9 mouse cellular contexts compared by ENCODE assay signal in genomic region chr12:55600503-55600994, GRCm38 (mm10). TPM values are rescaled to one million over a fixed set of nuclear protein-coding genes. Genes with fewer than 3 reads are reported as not detected.
DNase-seq lines count a peak whose midpoint lies in the region; ATAC-seq and TF ChIP-seq lines count a peak whose summit lies in the region.
"Had no signal": no experiment of that assay in that cellular context is flagged by ENCODE, and none has a peak within 500 bp of the region (broad histone marks: within the 10 kb centered on the region; RNA-seq: fewer than 3 reads in every experiment).

No protein-coding gene starts in this region.

- no peak for TF ChIP-seq CTCF in kidney, adult 2 months (conservative IDR thresholded peaks at IDR 0.05; ENCODE audit: insufficient read depth, insufficient read length, low read depth, low read length)
- TF ChIP-seq CTCF in thymus, adult 2 months (IDR thresholded peaks at IDR 0.05; ENCODE audit: borderline replicate concordance, control insufficient read depth, extremely low read depth, insufficient read depth, low read length, poor library complexity) = no peak

- ATAC-seq in kidney, embryonic 14.5 days (ENCODE audit: low FRiP score, low TSS enrichment) = no peak
- ATAC-seq in hindbrain, embryonic 15.5 days (ENCODE audit: low FRiP score, low read depth) = 0 out of 2 replicates have a peak, but pooled peaks have one; percentile 2
- ATAC-seq in midbrain, embryonic 13.5 days = 0 out of 2 replicates have a peak, but pooled peaks have one; percentile 5
- ATAC-seq: Patski had no signal

- H3K27me3 ChIP-seq in kidney, embryonic 14.5 days (ENCODE audit: control insufficient read depth, insufficient read depth, low read length) = peaks cover 40% of the 10 kb centered on the region
- H3K27me3 ChIP-seq in kidney, adult 2 months (replicated peaks; ENCODE audit: control insufficient read depth, insufficient read depth, low read length) = peaks cover 2% of the 10 kb centered on the region; the same call in 1 of the 2 replicates
- H3K27me3 ChIP-seq in embryonic facial prominence, embryonic 10.5 days (replicated peaks; ENCODE audit: low read depth, poor library complexity, severe bottlenecking) = peaks cover 78% of the 10 kb centered on the region
- peaks cover 63% of the 10 kb centered on the region for H3K27me3 ChIP-seq in hindbrain, embryonic 15.5 days
- peaks cover 67% of the 10 kb centered on the region for H3K27me3 ChIP-seq in midbrain, embryonic 13.5 days
- peaks cover 7% of the 10 kb centered on the region; the same call in 1 of the 2 replicates for H3K27me3 ChIP-seq in thymus, adult 2 months (ENCODE audit: control insufficient read depth, insufficient read depth, low read length)
- H3K27me3 ChIP-seq: Patski had no signal

- peak overlapping the region; percentile 41 for H3K4me3 ChIP-seq in kidney, embryonic 14.5 days (ENCODE audit: low read length)
- H3K4me3 ChIP-seq in kidney, adult 2 months (ENCODE audit: insufficient read depth, low read depth, low read length) = no peak overlapping the region
- H3K4me3 ChIP-seq in embryonic facial prominence, embryonic 10.5 days = peak overlapping the region; percentile 62
- H3K4me3 ChIP-seq in hindbrain, embryonic 15.5 days = peak overlapping the region; percentile 53
- peak overlapping the region; percentile 55 for H3K4me3 ChIP-seq in midbrain, embryonic 13.5 days (replicated peaks)
- H3K4me3 ChIP-seq in thymus, adult 2 months (ENCODE audit: control insufficient read depth, insufficient read depth, low read length) = no peak overlapping the region

- H3K27ac ChIP-seq in kidney, embryonic 14.5 days (ENCODE audit: low read depth, low read length) = no peak overlapping the region
- H3K27ac ChIP-seq in kidney, adult 2 months (ENCODE audit: insufficient read depth, low read depth, low read length) = no peak overlapping the region
- H3K27ac ChIP-seq in embryonic facial prominence, embryonic 10.5 days (replicated peaks) = no peak overlapping the region
- H3K27ac ChIP-seq in hindbrain, embryonic 15.5 days (replicated peaks) = no peak overlapping the region
- H3K27ac ChIP-seq in midbrain, embryonic 13.5 days = no peak overlapping the region
- no peak overlapping the region for H3K27ac ChIP-seq in thymus, adult 2 months (ENCODE audit: control insufficient read depth, insufficient read depth, low read length)

- 2% methylated on average over 42 of the region's 42 CpGs for WGBS in kidney, embryonic 14.5 days
- WGBS in kidney, adult 2 months = 8% methylated on average over 42 of the region's 42 CpGs
- WGBS in embryonic facial prominence, embryonic 10.5 days = 1% methylated on average over 42 of the region's 42 CpGs
- WGBS in hindbrain, embryonic 15.5 days = 5% methylated on average over 34 of the region's 42 CpGs
- 3% methylated on average over 42 of the region's 42 CpGs for WGBS in midbrain, embryonic 13.5 days
- 16% methylated on average over 42 of the region's 42 CpGs for WGBS in thymus, adult 2 months

- no peak overlapping the region for H3K9ac ChIP-seq in kidney, embryonic 14.5 days (ENCODE audit: low read depth, low read length)
- peak overlapping the region; percentile 19; the same call in 1 of the 2 replicates for H3K9ac ChIP-seq in hindbrain, embryonic 15.5 days
- peak overlapping the region; percentile 59; the same call in 1 of the 2 replicates for H3K9ac ChIP-seq in midbrain, embryonic 13.5 days (replicated peaks)

- no peaks in the 10 kb centered on the region for H3K9me3 ChIP-seq in kidney, embryonic 14.5 days (ENCODE audit: control insufficient read depth, low read length)
- H3K9me3 ChIP-seq in embryonic facial prominence, embryonic 10.5 days = no peaks in the 10 kb centered on the region
- H3K9me3 ChIP-seq in hindbrain, embryonic 15.5 days = no peaks in the 10 kb centered on the region
- no peaks in the 10 kb centered on the region for H3K9me3 ChIP-seq in midbrain, embryonic 13.5 days

- H3K4me1 ChIP-seq in kidney, embryonic 14.5 days (ENCODE audit: control insufficient read depth, insufficient read depth, low read length) = peaks cover 16% of the 10 kb centered on the region; the same call in 1 of the 2 replicates
- H3K4me1 ChIP-seq in kidney, adult 2 months (ENCODE audit: control insufficient read depth, insufficient read depth, low read length) = no peaks in the 10 kb centered on the region
- H3K4me1 ChIP-seq in embryonic facial prominence, embryonic 10.5 days = peaks cover 29% of the 10 kb centered on the region
- H3K4me1 ChIP-seq in hindbrain, embryonic 15.5 days (replicated peaks) = peaks cover 24% of the 10 kb centered on the region
- peaks cover 26% of the 10 kb centered on the region for H3K4me1 ChIP-seq in midbrain, embryonic 13.5 days (replicated peaks)
- H3K4me1 ChIP-seq in thymus, adult 2 months (replicated peaks; ENCODE audit: control insufficient read depth, insufficient read depth, low read length) = peaks cover 8% of the 10 kb centered on the region; the same call in 1 of the 2 replicates

- TF ChIP-seq POLR2A in kidney, adult 2 months (IDR thresholded peaks at IDR 0.05; ENCODE audit: low read depth, low read length) = no peak
- no peak for TF ChIP-seq POLR2A in thymus, adult 2 months (IDR thresholded peaks at IDR 0.05; ENCODE audit: control insufficient read depth, extremely low read depth, insufficient read depth, low read length, poor library complexity)

- H3K36me3 ChIP-seq in kidney, embryonic 14.5 days (ENCODE audit: control insufficient read depth, insufficient read depth, low read length) = no peaks in the 10 kb centered on the region
- no peaks in the 10 kb centered on the region for H3K36me3 ChIP-seq in kidney, adult 2 months (ENCODE audit: control insufficient read depth, insufficient read depth, low read length)
- no peaks in the 10 kb centered on the region for H3K36me3 ChIP-seq in embryonic facial prominence, embryonic 10.5 days (replicated peaks)
- H3K36me3 ChIP-seq in hindbrain, embryonic 15.5 days = peaks cover 3% of the 10 kb centered on the region; the same call in 1 of the 2 replicates
- H3K36me3 ChIP-seq in midbrain, embryonic 13.5 days = peaks cover 3% of the 10 kb centered on the region; the same call in 1 of the 2 replicates
- H3K36me3 ChIP-seq in thymus, adult 2 months (ENCODE audit: control insufficient read depth, insufficient read depth, low read length) = no peaks in the 10 kb centered on the region

- H3K4me2 ChIP-seq in kidney, embryonic 14.5 days (replicated peaks; ENCODE audit: low read depth, low read length) = peak overlapping the region; percentile 89
- H3K4me2 ChIP-seq in hindbrain, embryonic 15.5 days = peak overlapping the region; percentile 96
- H3K4me2 ChIP-seq in midbrain, embryonic 13.5 days (replicated peaks) = peak overlapping the region; percentile 95

- no peak for DNase-seq in kidney, adult 2 months
- no peak for DNase-seq in embryonic facial prominence, embryonic 10.5 days (ENCODE audit: low spot score)
- no peak for DNase-seq in frontal cortex, postnatal 36 days (ENCODE audit: low spot score in 2 of 2)
- no peak for DNase-seq in thymus, adult 2 months
- no peak for DNase-seq in urinary bladder, adult 2 months (ENCODE audit: low spot score)

RNA-seq across cellular contexts. Expression of gene Insm2, which starts 1.3 kb away (rescaled TPM):
- 0.08 and 0.09 TPM in 2 replicates for polyA plus RNA-seq in kidney, embryonic 14.5 days (2014; fragmentation: Nextera tagmentation; extraction: Ambion mirVana)
- 0.09 TPM in 1 of 2 replicates, not detected in the other for polyA plus RNA-seq in kidney, adult 2 months (2012; rRNA removed)
- 0.14 and 0.25 TPM in 2 replicates for polyA plus RNA-seq in embryonic facial prominence, embryonic 10.5 days (2016; fragmentation: Nextera tagmentation; extraction: Ambion mirVana)
- polyA plus RNA-seq in hindbrain, embryonic 15.5 days (2015; fragmentation: Nextera tagmentation; extraction: Ambion mirVana) = 1.8 and 2.5 TPM in 2 replicates
- polyA plus RNA-seq in midbrain, embryonic 13.5 days (2015; fragmentation: Nextera tagmentation; extraction: Ambion mirVana) = 0.64 and 1.2 TPM in 2 replicates
- polyA plus RNA-seq in thymus, adult 2 months (2012; rRNA removed) = 0.03 and 0.10 TPM in 2 replicates
- polyA plus RNA-seq in urinary bladder, adult 2 months (2012; rRNA removed) = not detected in 2 replicates

RNA-seq across cellular contexts. Expression of gene Aldoart2, which starts 35.5 kb away (rescaled TPM):
- polyA plus RNA-seq in kidney, embryonic 14.5 days (2014; fragmentation: Nextera tagmentation; extraction: Ambion mirVana) = not detected in 2 replicates
- 0.06 and 0.15 TPM in 2 replicates for polyA plus RNA-seq in kidney, adult 2 months (2012; rRNA removed)
- not detected in 2 replicates for polyA plus RNA-seq in embryonic facial prominence, embryonic 10.5 days (2016; fragmentation: Nextera tagmentation; extraction: Ambion mirVana)
- polyA plus RNA-seq in hindbrain, embryonic 15.5 days (2015; fragmentation: Nextera tagmentation; extraction: Ambion mirVana) = not detected in 2 replicates
- not detected in 2 replicates for polyA plus RNA-seq in midbrain, embryonic 13.5 days (2015; fragmentation: Nextera tagmentation; extraction: Ambion mirVana)
- 0.09 and 0.11 TPM in 2 replicates for polyA plus RNA-seq in thymus, adult 2 months (2012; rRNA removed)
- polyA plus RNA-seq in urinary bladder, adult 2 months (2012; rRNA removed) = not detected in 2 replicates

Comparison
In these comparisons a context has a peak if more than half of its experiments do, and no peak if none do; other contexts are left out.
1. H3K4me3 ChIP-seq: peak in kidney, embryonic 14.5 days (single experiment), embryonic facial prominence, embryonic 10.5 days (single experiment), hindbrain, embryonic 15.5 days (single experiment) and midbrain, embryonic 13.5 days (single experiment); none in kidney, adult 2 months (single experiment) and thymus, adult 2 months (single experiment).
2. Peak in every context shown above with its lines, with median percentiles within 50 percentile points of each other: H3K4me2 ChIP-seq.